Mouse (Mus musculus) 3134 (cell line): ENCODE results near the gene 5330417H12Rik.

Source experiments
- DNase-seq: peaks from one replicate; pipeline ENCODE4 v3.0.0-alpha.2; 2011; ENCODE audit warnings: low spot score; ENCODE audit not compliant: insufficient read length; ENCODE audit errors: extremely low read depth

5330417H12Rik gene

GRCm38 (mm10) chr7:107625061-107625460, at the start of gene 5330417H12Rik:
TSS of gene 5330417H12Rik (minus strand) at chr7:107625161.
- no peak for DNase-seq

DNA sequence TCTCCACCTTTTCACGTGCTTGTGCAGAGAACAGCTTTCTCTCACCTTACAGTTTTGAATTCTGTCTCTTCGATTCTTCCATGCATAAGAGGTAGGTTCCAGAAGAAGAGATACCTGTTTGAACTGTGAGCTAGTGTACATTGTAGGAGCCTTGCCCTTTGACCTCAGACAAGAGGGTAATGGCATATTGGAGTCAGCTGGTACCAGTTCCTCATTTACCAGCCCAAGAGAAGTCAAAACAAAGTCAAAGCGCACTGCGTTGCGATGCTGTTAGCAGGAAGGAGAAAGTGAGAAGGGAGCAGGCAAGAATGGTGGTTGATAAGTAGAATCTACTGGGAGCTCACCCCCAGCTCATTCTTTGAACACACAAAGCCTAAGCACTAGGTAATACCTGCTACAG, 43.6 kb upstream of the 5330417H12Rik start:
- no peak for DNase-seq

DNA sequence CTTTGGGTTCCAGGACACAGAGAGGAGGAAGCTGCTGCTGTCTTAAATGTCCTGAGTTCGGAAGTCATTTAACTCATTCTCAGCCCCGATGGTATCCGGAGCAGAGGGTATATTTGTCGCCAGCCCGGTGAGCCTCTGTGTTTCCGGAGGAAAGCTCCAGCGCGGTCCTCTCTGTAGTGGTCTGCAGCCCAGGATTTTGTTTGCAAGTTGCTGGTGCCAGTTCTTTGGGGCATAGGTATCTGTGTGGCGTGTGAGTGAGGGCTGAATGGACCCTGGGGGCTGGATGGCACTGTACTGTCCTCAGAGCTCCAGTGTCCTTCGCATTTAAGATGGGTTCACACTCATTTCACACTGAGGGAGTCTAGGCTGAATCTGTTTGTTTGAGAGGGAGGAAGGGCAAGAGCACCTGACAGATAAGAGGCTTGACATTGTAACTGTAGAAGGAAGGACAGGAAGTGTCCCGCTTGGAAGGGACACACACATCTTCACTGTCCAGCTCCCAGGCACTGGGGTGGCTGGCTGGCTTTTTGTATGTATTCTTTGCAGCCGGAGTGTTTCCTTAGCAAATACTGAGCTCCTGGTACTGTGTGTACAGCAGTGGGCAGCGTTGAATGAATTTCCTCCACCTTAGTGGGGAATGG, 41.4 kb upstream of the 5330417H12Rik start:
- DNase-seq = no peak

GRCm38 (mm10) chr7:107665586-107666261, 40.8 kb upstream of the 5330417H12Rik start:
- DNase-seq = no peak

GRCm38 (mm10) chr7:107665221-107665585, 40.2 kb upstream of the 5330417H12Rik start:
- DNase-seq = no peak

DNA sequence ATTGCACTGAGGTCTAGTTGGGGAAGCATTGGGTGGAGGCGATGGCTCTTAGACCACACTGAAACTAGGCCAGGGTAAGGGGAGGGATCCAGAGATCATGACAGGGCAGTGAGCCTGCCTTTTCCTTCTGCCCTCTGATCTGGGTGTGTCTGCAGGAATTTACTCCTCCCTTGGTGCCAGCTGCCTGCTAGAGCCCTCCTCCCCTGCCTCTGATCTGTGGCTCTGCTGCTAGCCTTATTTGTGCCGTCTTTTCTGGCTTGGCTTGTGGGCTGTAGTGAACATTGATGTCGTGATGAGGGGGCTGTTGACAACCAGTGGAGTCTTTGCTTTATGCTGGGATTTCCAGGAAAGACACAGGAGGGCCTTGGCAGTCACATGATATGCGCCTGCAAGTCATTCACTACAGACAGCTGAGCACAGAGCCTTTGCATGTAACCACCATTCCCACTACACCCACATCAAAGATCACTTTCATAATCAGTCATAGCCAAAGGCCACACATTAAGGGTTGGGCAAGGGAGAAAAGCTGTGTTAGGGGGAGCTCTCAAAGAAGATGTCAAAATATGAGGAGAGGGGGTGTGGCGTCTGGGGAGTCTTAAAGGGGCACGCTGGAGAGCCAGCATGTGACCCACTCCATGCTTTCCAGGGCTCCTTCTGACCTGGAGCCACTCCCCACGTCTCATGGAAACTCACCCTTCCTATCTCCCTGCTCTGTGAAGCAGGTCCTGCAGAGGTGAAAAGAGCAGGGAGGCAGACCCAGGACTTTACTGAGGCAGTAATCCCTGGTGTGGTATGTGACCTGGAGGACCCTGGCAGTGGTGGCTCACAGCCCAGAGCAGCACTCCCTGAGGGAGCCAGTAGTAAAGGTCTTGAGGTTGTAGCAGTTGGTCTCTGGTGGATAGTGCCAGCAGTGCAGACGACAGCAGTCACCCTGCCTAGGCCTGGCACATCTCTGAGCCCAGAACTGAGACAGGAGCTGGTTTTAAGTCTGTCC, 39.4 kb upstream of the 5330417H12Rik start:
- DNase-seq = no peak

DNA sequence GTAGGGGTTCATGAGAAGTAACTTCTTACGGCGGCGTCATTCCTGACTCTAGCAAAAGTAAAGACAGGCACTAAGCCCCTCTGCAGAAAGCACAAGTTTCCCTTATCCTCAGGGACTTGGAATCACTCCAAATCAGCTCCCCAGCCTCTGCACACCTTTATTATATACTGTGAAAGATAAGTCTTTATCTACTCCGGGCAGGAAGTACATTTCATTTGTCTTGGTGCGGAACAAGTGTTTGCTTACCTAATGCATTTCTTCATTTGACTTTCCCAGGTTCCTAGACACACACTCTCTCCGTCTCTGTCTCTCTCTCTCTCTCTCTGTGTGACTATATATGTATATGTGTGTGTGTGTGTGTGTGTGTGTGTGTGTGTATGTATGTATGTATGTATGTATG, 38.7 kb upstream of the 5330417H12Rik start:
- no peak for DNase-seq

DNA sequence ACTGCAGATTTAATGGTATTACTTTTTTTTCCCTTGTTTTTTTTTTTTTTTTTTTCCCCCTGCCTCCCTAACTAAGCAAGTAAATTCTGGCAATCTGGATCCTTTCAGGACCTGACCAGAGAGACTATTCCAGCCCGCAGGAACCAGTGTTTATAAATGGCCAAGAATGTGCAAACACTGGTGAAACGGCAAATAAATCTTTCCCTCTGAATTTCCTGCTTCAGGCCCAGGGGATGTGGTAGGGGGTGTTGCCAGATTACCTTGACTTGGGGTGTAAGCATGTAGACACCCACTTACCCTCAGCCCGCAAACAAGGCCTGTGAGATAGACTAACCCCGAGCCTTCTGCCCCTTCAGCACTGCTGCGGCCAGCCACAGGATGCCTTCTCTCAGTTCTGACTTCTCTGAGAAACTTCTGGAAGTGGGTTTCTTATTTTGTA, 36.9 kb upstream of the 5330417H12Rik start:
- no peak for DNase-seq

GRCm38 (mm10) chr7:107661189-107661842, 36.4 kb upstream of the 5330417H12Rik start:
- DNase-seq = no peak

DNA sequence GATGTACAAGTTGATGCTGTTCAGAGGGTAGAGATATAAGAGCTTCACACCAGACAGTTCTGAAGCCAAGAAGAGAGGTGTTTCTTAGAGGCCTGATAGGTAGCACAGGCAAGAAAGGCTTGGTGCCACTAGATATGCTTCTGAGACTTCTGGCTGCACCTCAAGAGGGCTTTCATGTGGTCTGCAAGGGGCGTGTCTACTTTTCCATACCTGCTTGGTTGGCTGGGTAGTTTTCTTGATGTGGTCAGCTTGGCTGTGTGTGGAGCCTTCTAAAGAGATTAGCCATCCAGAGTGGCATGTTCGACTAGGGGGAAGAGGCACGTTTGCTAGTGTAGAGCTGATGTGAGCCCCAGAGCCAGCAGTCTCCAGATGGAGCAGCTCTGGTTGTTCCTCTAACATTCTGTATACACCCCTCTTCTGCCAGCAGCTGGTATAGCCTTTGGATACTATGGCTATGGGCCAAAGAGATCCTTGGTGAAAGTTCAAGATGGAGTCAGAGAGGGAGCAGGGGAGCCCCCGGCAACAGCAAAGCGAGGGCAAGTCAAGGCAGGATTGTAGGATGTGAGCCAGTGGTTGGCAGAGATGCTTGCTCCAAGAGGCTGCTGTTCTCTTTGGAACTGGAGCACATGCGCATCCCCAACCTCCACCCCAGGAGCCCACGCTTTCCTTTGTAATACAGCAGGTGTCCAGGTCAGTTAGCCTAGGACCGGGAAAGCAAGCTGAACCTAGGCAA, 34.4 kb upstream of the 5330417H12Rik start:
- DNase-seq = no peak

GRCm38 (mm10) chr7:107656451-107656850, 31.5 kb upstream of the 5330417H12Rik start:
- no peak for DNase-seq

DNA sequence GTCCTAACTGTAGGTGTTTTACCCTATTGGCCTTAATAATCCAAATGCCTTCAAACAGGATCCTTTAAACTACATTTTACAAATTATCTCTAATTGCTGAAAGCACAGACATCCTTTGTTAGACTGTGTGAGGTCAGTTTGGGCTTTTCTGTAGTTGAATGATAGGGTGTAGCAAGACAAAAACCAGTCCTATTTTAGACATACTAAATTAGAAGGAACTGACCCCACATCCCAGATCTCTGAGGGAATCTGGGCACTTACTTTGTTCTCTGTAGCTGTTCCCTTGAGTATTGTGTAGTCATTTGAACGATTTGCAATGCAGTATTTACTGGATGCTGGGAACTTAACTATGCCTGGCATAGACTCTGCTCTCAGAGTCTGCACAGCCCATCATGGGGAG, 26.9 kb upstream of the 5330417H12Rik start:
- DNase-seq = no peak

DNA sequence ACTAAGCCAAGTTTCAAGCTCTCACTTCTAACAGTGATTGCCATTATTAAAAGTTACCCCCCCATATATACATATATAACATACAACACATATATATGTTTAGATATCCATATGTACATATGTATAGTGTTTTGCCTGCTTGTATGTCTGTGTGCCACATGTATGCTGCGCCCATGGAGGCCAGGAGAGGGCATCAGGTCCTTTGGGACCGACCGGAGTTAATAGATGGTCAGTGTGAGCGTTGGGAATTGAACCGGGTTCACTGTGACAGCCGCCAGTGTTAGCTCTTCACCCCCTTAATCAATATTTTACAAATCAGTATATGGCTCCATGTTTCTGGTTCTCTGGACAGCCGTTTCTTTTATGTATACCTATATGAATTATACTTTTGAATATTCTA, 25.0 kb upstream of the 5330417H12Rik start:
- DNase-seq = no peak

DNA sequence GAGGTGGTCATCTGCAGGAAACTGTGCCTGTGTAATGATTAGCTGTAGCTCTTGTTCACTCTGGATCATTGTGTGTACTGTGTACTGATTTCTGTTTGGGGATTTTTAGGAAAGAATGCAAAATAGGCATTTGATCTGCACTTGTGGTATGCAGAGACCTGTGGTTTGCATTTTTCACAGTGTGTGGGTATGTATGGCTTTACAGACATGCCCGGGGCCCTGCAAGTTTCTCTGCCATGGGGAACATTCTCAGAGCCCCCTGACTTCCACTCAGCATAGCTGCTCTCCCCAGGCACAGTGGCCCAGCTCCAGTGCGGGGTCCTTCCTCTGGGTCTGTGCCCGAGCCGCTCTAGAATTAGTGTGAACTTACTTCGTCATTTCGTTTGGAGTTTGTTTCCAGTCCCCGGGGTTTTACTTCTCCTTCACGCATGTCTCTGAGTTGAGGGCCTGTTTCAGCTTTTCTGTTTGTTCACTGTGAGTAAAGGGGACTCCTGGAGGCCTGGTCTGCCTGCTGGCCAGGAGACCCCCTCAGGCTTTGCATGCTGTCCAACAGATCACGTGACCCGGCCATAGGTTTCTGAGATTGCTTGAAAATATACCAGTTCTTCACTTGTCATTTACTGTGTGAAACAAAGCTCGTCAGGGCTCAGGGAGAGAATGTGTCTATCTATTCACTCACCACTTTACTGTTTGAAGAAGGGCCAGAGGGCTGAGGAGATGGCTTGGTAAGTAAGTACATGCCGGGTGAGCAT, 24.2 kb upstream of the 5330417H12Rik start:
- no peak for DNase-seq

DNA sequence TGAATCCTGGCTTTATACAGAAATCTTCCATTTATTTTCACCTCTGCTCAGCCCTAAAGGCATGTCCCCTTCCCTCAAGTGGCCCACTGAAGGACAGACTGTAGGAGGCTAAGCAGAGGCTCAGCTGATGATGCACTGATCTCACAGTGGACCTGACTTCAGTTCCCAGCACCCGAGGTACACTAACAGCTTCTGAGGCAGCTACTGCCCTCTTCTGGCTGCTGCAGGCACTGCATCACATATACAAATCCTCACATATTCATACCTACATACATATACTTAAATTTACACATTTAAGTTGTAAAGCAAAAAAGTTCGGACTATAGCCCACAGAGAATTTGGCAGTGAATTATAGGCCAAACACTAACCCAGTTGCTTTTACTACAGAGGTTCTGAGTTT, 20.0 kb upstream of the 5330417H12Rik start:
- DNase-seq = no peak

DNA sequence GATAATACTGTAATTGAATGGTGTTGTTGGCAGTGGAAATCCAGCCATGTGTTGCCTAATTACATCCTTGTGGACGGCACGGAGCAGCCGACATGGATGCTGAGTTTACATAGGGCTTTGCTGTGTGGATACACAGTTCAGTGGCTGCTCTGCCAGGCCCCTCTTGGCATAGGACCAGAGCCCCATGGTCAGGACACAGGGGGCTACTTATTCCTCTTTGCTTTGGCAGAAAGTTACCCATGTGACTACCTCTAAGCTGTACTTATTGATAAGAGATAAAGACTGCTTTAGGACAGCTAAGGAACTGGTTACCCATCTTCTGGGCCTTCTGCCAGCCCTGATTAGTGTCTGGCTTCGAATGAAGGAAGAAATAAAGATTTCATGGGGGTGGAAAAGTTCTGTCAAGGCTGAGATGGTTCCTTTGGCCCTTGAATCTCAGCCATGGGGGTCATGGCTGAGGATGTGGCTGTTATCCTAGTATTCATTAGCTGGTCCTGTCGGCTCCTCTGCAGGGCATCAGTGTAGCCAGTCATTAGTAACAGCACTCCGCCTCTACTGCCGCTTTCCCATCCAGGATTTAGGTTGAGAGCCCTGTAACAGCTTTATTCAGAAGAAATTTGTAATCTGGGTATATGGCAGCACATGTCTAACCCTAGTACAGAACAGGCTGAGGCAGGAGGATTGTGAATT, 17.8 kb upstream of the 5330417H12Rik start:
- DNase-seq = no peak

DNA sequence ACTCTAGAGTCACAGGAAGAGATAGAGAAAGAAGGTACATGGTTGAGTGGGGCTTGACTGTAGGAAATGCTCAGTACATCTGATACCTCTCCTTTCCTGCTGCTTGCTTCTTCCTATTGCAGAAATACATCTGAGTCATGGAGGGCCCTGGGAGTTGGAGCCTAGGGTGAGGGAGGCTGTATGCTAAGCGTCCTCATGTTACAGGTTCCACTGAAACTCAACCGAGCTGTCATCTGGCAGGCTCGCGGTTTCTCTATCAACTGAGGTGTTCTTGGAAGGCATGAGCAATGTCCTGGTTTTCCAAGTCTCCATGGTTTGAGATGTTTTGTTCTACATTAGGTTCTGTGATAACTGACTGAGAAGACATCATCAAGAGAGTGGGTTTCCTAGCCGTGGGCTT, 13.1 kb upstream of the 5330417H12Rik start:
- no peak for DNase-seq

GRCm38 (mm10) chr7:107637398-107637797, 12.4 kb upstream of the 5330417H12Rik start:
- DNase-seq = no peak

- DNase-seq = no peak
Observed at GRCm38 (mm10) chr7:107633201-107633600, 8.2 kb upstream of the 5330417H12Rik start.
